Mouse (Mus musculus): ENCODE measurements at regions not wholly inside any gene's neighbourhood (a gene's known extent, or its start where the extent isn't known, plus 50 kb on each side); places are given as distances from the start of the nearest gene placed in this dataset.

DNA sequence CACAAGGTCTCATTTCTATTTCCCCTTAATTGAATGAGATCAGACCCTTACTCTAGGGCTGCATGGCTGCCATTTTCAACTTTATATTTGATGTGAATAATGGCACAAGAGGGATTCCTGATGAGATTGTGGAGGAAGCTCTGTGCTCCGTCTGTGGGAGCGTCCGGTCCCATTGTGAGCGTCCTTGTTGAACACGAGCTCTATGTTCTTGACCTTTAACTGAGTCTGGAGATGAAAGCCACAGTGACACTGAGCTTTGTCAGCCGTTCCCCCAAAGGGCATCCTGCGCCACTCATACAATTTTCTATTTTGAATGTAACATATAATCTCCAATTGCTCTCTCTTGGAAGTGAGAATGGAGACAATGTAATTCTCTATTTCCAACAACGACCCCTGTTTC is 344.5 kb downstream of the Ttll7 start:
- no peaks in the 10 kb centered on the region for H3K27me3 ChIP-seq (replicated peaks)
- no peaks in the 10 kb centered on the region for H3K36me3 ChIP-seq (replicated peaks; ENCODE audit: low read length)
- TF ChIP-seq GATA1 (IDR thresholded peaks at IDR 0.05; ENCODE audit: borderline replicate concordance, low read length) = no peak
- no peak for TF ChIP-seq FLI1 (IDR thresholded peaks at IDR 0.05; ENCODE audit: low read length)
- H3K9me3 ChIP-seq = peaks cover 23% of the 10 kb centered on the region
- H3K4me1 ChIP-seq = no peaks in the 10 kb centered on the region
- no peak overlapping the region for H3K4me3 ChIP-seq (replicated peaks)

GRCm38 (mm10) chr3:147197215-147197614 is 345.0 kb downstream of the Ttll7 start:
- TF ChIP-seq GATA1 (IDR thresholded peaks at IDR 0.05; ENCODE audit: borderline replicate concordance, low read length) (no peak), FLI1 (IDR thresholded peaks at IDR 0.05; ENCODE audit: low read length) (no peak)
- Histone ChIP-seq H3K36me3 (replicated peaks; ENCODE audit: low read length) (no peaks in the 10 kb centered on the region), H3K4me1 (no peaks in the 10 kb centered on the region), H3K9me3 (peaks cover 23% of the 10 kb centered on the region), H3K27me3 (replicated peaks) (no peaks in the 10 kb centered on the region), H3K4me3 (replicated peaks) (no peak overlapping the region)

DNA sequence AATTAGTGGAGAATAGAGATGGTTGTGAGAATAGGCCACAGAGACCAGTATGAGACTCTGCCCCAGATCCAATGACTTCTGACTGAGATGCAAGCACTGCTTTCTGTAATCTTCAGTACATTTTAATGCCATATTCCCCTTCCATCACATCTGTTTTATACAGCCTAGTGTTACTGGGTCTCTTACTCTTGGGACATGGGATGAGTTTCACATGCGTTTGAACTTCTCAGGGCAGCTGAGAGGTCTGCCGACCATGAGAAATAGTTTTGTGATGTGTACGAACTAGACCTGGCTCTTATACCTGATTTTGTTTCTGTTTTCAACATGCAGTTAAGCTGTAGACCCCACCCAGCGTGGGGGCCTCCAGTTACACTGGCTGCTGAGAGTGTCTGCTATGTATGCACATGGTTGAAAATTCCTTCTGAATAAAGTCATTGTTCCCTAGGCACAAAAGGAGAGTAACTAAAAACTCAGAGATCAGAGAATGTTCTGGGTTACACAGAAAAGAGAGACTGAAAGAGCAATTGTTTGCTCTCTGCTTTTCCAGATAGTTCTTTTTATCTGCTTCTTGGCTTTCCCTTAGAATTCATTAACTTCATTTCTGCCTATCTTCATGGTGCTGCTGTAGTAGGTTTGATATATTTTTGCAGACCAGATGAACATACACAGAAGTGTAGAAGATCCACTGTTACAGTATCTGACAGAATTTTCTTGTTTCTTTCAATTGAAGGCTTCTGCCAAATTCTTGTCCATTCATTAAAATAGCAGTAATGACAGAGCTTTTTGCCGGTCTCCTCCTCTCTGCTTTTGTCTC is 359.2 kb downstream of the Ttll7 start:
- no peaks in the 10 kb centered on the region for H3K36me3 ChIP-seq (replicated peaks; ENCODE audit: low read length)
- TF ChIP-seq GATA1 (IDR thresholded peaks at IDR 0.05; ENCODE audit: borderline replicate concordance, low read length) (no peak), FLI1 (IDR thresholded peaks at IDR 0.05; ENCODE audit: low read length) (no peak)
- no peaks in the 10 kb centered on the region for H3K27me3 ChIP-seq (replicated peaks)
- no peak overlapping the region for H3K4me3 ChIP-seq (replicated peaks)
- no peaks in the 10 kb centered on the region for H3K4me1 ChIP-seq
- peaks cover 35% of the 10 kb centered on the region for H3K9me3 ChIP-seq

GRCm38 (mm10) chr3:147228663-147229062 is 376.5 kb downstream of the Ttll7 start:
- no peaks in the 10 kb centered on the region for H3K27me3 ChIP-seq (replicated peaks)
- H3K4me1 ChIP-seq = no peaks in the 10 kb centered on the region
- H3K4me3 ChIP-seq (replicated peaks) = no peak overlapping the region
- no peaks in the 10 kb centered on the region for H3K36me3 ChIP-seq (replicated peaks; ENCODE audit: low read length)
- peaks cover 17% of the 10 kb centered on the region for H3K9me3 ChIP-seq
- TF ChIP-seq GATA1 (IDR thresholded peaks at IDR 0.05; ENCODE audit: borderline replicate concordance, low read length) (no peak), FLI1 (IDR thresholded peaks at IDR 0.05; ENCODE audit: low read length) (no peak)

- Histone ChIP-seq H3K27me3 (replicated peaks) (no peaks in the 10 kb centered on the region), H3K4me3 (replicated peaks) (no peak overlapping the region), H3K9me3 (peaks cover 19% of the 10 kb centered on the region), H3K36me3 (replicated peaks; ENCODE audit: low read length) (no peaks in the 10 kb centered on the region), H3K4me1 (no peaks in the 10 kb centered on the region)
- TF ChIP-seq GATA1 (IDR thresholded peaks at IDR 0.05; ENCODE audit: borderline replicate concordance, low read length) (no peak), FLI1 (IDR thresholded peaks at IDR 0.05; ENCODE audit: low read length) (no peak)
These were observed 378.4 kb downstream of the Ttll7 start for GRCm38 (mm10) chr3:147230594-147230993.

GRCm38 (mm10) chr3:147238398-147238797 is 386.2 kb downstream of the Ttll7 start:
- no peak overlapping the region for H3K4me3 ChIP-seq (replicated peaks)
- H3K9me3 ChIP-seq = peaks cover 24% of the 10 kb centered on the region
- H3K36me3 ChIP-seq (replicated peaks; ENCODE audit: low read length) = no peaks in the 10 kb centered on the region
- no peak for TF ChIP-seq FLI1 (IDR thresholded peaks at IDR 0.05; ENCODE audit: low read length)
- no peak for TF ChIP-seq GATA1 (IDR thresholded peaks at IDR 0.05; ENCODE audit: borderline replicate concordance, low read length)
- no peaks in the 10 kb centered on the region for H3K4me1 ChIP-seq
- no peaks in the 10 kb centered on the region for H3K27me3 ChIP-seq (replicated peaks)

DNA sequence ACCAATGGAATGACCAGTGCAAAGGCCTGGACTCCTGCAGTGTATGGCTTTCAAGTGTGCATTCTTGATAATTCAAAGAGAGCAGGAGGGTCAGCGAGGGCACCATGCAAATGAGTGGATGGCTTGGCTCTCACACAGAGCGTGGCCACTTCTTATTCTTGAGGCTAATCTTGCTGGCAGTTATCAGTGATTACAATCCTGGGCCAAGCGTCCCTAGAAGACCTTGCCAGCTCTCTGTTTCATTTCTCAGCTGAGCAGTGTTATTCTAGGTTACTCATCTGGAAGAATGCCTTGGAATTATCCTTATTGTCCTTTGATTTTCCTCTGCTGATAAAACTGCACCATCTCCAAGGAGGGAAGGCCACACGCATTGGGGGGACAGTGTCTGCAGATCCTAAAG is 388.5 kb downstream of the Ttll7 start:
- H3K4me3 ChIP-seq (replicated peaks) = no peak overlapping the region
- TF ChIP-seq FLI1 (IDR thresholded peaks at IDR 0.05; ENCODE audit: low read length) = no peak

DNA sequence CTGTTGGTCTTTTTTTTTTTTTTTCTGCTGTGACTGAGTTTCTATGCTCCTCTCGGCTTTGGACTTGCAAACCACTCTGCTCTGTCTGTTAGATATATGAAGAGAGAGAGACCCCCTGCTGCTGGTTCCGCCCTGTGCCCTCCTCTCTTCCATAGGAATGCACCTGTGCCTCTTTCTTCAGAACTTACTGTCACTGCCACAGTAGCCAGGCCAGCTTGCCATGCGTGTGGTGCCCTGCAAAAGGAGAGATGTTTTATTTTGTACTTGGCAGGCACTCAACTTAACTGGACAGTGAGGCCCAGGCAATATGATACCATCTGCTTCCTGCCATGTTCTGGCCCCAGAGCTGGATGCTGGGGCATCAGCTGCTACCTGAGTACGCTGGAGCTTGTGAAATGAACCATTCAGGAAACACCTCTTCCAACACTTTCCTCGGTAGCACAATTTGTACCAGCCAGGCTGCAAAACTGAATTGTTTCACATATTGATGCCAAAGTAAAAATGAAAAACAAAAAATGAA is 392.8 kb downstream of the Ttll7 start:
- H3K36me3 ChIP-seq (replicated peaks; ENCODE audit: low read length) = no peaks in the 10 kb centered on the region
- H3K4me3 ChIP-seq (replicated peaks) = no peak overlapping the region
- H3K4me1 ChIP-seq = no peaks in the 10 kb centered on the region
- no peaks in the 10 kb centered on the region for H3K27me3 ChIP-seq (replicated peaks)
- TF ChIP-seq GATA1 (IDR thresholded peaks at IDR 0.05; ENCODE audit: borderline replicate concordance, low read length) = no peak
- TF ChIP-seq FLI1 (IDR thresholded peaks at IDR 0.05; ENCODE audit: low read length) = no peak
- H3K9me3 ChIP-seq = peaks cover 60% of the 10 kb centered on the region

More for the DNA sequence above, 388.5 kb downstream of the Ttll7 start:
- H3K9me3 ChIP-seq = peaks cover 33% of the 10 kb centered on the region
- no peaks in the 10 kb centered on the region for H3K36me3 ChIP-seq (replicated peaks; ENCODE audit: low read length)
- no peaks in the 10 kb centered on the region for H3K27me3 ChIP-seq (replicated peaks)
- no peaks in the 10 kb centered on the region for H3K4me1 ChIP-seq

GRCm38 (mm10) chr3:147246141-147246540 is 394.0 kb downstream of the Ttll7 start:
- Histone ChIP-seq H3K4me3 (replicated peaks) (no peak overlapping the region), H3K4me1 (no peaks in the 10 kb centered on the region), H3K36me3 (replicated peaks; ENCODE audit: low read length) (no peaks in the 10 kb centered on the region), H3K27me3 (replicated peaks) (no peaks in the 10 kb centered on the region), H3K9me3 (peaks cover 57% of the 10 kb centered on the region)
- TF ChIP-seq GATA1 (IDR thresholded peaks at IDR 0.05; ENCODE audit: borderline replicate concordance, low read length) (no peak), FLI1 (IDR thresholded peaks at IDR 0.05; ENCODE audit: low read length) (no peak)

GRCm38 (mm10) chr3:147249466-147249865 is 397.3 kb downstream of the Ttll7 start:
- H3K4me3 ChIP-seq (replicated peaks) = no peak overlapping the region
- no peaks in the 10 kb centered on the region for H3K36me3 ChIP-seq (replicated peaks; ENCODE audit: low read length)
- H3K4me1 ChIP-seq = no peaks in the 10 kb centered on the region
- TF ChIP-seq GATA1 (IDR thresholded peaks at IDR 0.05; ENCODE audit: borderline replicate concordance, low read length) (no peak), FLI1 (IDR thresholded peaks at IDR 0.05; ENCODE audit: low read length) (no peak)
- no peaks in the 10 kb centered on the region for H3K27me3 ChIP-seq (replicated peaks)
- H3K9me3 ChIP-seq = peaks cover 57% of the 10 kb centered on the region

All from megakaryocyte, embryonic 14.5 days (primary cell).